Mouse (Mus musculus) fat pad, adult 2 months (tissue): Measurements from ENCODE around the gene Sept1.
"Not testable (repeated sequence)": the region's sequence is repeated elsewhere in the genome, so short reads cannot be mapped to it uniquely, and the experiment has no call there.

Experiments used
- DNase-seq: peaks from one replicate; pipeline ENCODE4 v3.0.0-alpha.2; 2011; ENCODE audit warnings: low read depth, low spot score; ENCODE audit errors: extremely low read depth

Sept1 gene

GRCm38 (mm10) chr7:127195544-127196295 lies 37.2 kb downstream of the Sept1 start, which contains the start of gene Cd2bp2:
TSS of gene Cd2bp2 (minus strand) at chr7:127196050.
- DNase-seq, result peak; percentile 75

- DNase-seq, result no peak
Measured at GRCm38 (mm10) chr7:127194633-127195029, 38.3 kb downstream of the Sept1 start.

GRCm38 (mm10) chr7:127194011-127194632 lies 38.8 kb downstream of the Sept1 start:
- no peak for DNase-seq

- DNase-seq, result no peak
Measured at GRCm38 (mm10) chr7:127192989-127193388, 39.9 kb downstream of the Sept1 start.

GRCm38 (mm10) chr7:127190672-127191071 lies 42.3 kb downstream of the Sept1 start:
- DNase-seq, result no peak

GRCm38 (mm10) chr7:127188305-127189276 lies 44.3 kb downstream of the Sept1 start:
- DNase-seq, result no peak

GRCm38 (mm10) chr7:127187351-127187750 lies 45.6 kb downstream of the Sept1 start:
- DNase-seq, result no peak

- DNase-seq, result no peak
Measured at GRCm38 (mm10) chr7:127185601-127186000, 47.3 kb downstream of the Sept1 start.

GRCm38 (mm10) chr7:127184720-127185119 lies 48.2 kb downstream of the Sept1 start:
- DNase-seq, result no peak

- DNase-seq, result no peak
Measured at GRCm38 (mm10) chr7:127183828-127184227, 49.1 kb downstream of the Sept1 start.

GRCm38 (mm10) chr7:127183345-127183744 lies 49.6 kb downstream of the Sept1 start:
- no peak for DNase-seq

- DNase-seq, result not testable (repeated sequence)
Measured at GRCm38 (mm10) chr7:127181724-127182123, 51.2 kb downstream of the Sept1 start.

- DNase-seq, result no peak
Measured at GRCm38 (mm10) chr7:127180783-127181182, 52.1 kb downstream of the Sept1 start.

- no peak for DNase-seq
Measured at GRCm38 (mm10) chr7:127176937-127177336, 56.0 kb downstream of the Sept1 start.

GRCm38 (mm10) chr7:127166501-127166900 lies 66.4 kb downstream of the Sept1 start:
- DNase-seq, result no peak

GRCm38 (mm10) chr7:127165607-127166493 lies 67.1 kb downstream of the Sept1 start:
- no peak for DNase-seq
